Mouse (Mus musculus): ENCODE measurements at regions not wholly inside any gene's neighbourhood (a gene's known extent, or its start where the extent isn't known, plus 50 kb on each side); places are given as distances from the start of the nearest gene placed in this dataset.
A peak's percentile ranks its signal among the peaks of the same experiment; 100 is the strongest.
"Not testable (repeated sequence)": the region's sequence is repeated elsewhere in the genome, so short reads cannot be mapped to it uniquely, and the experiment has no call there.

- peak; percentile 61 for DNase-seq (ENCODE audit: low spot score)
These were observed 485.1 kb upstream of the Hsf2 start for GRCm38 (mm10) chr10:57000892-57001722.

DNA sequence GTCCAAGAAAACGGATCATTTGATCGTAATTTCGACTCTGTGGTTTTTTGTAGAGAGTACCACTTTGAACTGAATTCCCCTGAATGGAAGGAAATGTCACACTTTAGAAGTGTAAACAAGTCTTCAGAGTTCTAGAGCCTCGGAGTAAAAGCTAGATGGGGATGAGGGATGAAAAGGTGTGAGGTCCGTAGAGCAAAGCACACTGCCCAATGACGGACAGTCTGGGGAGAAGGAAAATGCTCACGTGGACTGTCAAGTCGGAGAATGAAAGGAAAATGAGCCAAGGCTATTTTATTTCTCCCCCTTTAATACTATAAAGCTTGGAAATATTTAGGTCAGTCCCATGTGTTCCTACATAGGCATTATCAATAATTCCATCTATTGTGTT is 484.5 kb upstream of the Hsf2 start:
- DNase-seq (ENCODE audit: low spot score) = no peak

- DNase-seq (ENCODE audit: low spot score) = no peak
These were observed 448.5 kb upstream of the Hsf2 start for GRCm38 (mm10) chr10:57037641-57038040.

DNA sequence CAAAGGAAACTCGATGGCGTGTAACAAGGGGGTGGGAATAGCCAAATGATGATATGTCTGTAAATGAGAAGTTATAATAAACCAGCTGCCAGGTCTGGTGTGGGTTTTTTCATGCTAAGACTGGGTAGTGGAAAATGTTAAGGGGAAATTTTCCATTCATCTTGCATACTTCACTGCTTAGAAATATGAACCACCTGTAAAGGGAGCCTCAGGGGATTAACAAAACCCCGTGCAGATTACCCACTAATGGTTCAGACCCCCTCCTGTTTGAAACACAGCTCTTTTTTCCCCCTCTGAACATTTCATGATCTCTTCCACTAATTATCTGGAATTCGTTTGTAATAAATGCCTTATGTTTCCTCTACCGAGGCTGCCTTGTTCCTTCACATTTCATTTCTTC is 446.0 kb upstream of the Hsf2 start:
- no peak for DNase-seq (ENCODE audit: low spot score)

DNA sequence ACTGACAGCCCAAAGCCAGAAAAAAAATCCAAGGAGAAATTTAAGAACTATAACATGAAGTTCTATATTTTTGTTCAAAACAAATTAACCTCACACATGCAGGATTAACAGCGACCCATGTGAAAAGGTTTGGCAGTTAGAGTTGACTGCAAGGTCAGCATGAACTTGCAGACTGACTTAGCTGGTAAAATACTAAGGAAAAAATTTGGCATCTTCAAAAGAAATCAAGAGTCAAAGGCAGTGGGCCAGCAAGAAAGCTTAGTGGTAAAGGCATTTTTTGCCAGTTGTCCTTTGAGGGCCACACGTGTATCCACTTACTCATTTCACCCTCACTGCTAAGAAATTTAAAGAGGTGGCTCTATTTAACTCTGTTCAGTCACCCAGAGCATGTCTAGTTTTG is 440.2 kb upstream of the Hsf2 start:
- no peak for DNase-seq (ENCODE audit: low spot score)

DNA sequence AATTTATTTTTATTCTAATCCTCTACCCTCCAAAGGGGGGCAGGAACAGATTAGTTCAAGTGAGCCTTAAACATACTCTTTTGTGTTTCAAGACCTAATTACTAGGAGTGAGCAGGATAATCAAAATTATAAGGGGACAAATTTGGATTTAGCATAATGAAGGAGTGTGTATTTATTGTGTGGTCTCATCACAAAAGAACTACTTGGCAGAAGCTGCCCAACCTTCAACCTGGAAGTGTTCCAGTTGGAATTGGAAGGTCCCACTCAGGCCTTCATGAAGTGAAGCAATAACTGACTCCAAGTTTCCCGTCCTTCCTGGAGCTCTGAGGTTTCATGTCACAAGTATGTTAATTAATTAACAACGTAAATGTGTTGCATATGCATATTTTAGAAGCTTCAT is 439.3 kb upstream of the Hsf2 start:
- DNase-seq (ENCODE audit: low spot score) = peak; percentile 7

GRCm38 (mm10) chr10:57047719-57048118 is 438.5 kb upstream of the Hsf2 start:
- DNase-seq (ENCODE audit: low spot score) = no peak

DNA sequence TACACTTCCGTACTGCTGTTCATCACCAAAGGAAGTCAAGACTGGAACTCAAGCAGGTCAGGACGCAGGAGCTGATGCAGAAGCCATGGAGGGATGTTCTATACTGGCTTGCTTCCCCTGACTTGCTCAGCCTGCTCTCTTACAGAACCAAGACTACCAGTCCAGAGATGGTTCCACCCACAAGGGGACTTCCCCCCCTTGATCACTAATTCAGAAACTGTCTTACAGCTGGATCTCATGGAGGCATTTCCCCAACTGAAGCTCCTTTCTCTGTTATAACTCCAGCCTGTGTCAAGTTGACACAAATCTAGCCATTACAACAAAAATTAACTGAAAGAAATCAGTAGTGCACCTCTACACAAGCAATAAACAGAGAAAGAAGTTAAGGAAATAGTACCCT is 432.8 kb upstream of the Hsf2 start:
- not testable (repeated sequence) for DNase-seq (ENCODE audit: low spot score)

- DNase-seq (ENCODE audit: low spot score) = peak; percentile 40
These were observed 396.1 kb upstream of the Hsf2 start for GRCm38 (mm10) chr10:57090131-57090530.

GRCm38 (mm10) chr10:57095920-57096319 is 390.3 kb upstream of the Hsf2 start:
- no peak for DNase-seq (ENCODE audit: low spot score)

DNA sequence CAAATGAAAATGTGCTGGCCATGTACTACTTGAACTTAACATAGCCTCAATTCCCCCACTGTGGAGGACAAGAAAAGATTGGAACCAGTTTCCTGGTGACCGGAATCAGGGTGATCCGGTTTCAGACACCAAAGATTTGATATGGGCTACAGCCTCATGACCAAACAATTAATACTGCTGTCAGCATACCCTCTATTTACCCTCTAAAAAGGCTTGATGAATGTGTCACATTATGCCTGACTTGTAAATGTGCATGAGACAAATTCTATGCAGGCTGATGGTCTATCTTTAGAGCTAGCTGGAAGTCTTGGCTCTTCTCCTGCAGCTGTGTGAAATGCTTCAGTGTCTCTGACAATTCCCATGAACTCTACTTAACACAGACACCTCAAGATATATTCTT is 372.8 kb upstream of the Hsf2 start:
- DNase-seq (ENCODE audit: low spot score) = no peak

GRCm38 (mm10) chr10:57114696-57115271 is 371.4 kb upstream of the Hsf2 start:
- no peak for DNase-seq (ENCODE audit: low spot score)

DNA sequence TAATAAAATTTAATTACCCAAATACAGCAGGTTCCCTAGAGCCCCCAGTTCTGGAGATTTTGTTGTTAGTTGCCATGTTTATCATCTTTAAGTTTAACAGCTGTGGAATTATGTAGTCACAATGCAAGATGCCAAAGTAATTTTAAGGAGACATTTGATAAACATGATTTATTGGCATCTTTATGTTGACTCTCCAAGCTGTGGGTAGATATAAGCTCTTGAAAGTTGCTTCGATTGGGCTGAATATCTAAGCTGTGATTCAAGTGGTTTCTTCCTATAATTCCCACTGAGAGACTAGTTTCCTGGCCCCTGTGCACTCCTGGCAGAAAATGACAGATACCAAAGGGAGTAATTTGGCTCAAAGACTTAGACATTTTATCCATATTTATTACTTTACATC is 364.7 kb upstream of the Hsf2 start:
- DNase-seq (ENCODE audit: low spot score) = no peak

- peak; percentile 11 for DNase-seq (ENCODE audit: low spot score)
These were observed 359.0 kb upstream of the Hsf2 start for GRCm38 (mm10) chr10:57127185-57127584.

DNA sequence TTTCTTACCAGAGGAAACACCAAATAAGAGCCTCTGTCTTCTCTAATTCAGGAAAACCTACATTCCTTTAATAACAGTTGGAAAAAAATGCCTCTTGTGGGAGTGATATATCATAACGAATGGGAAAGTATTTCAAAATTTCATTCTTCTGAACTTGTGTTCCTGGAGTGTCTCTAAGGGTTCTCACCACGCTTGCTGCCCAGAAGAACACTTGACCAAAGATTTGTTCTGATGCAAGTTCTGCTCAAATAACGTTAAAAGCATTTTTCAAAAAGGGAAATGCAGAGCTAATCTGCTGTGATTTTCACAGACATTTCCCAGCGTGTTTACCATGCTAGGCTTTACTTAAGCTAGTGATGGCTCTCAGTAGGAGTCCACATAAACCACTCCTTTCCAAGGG is 329.8 kb upstream of the Hsf2 start:
- DNase-seq (ENCODE audit: low spot score) = peak; percentile 14

GRCm38 (mm10) chr10:57156912-57157311 is 329.3 kb upstream of the Hsf2 start:
- DNase-seq (ENCODE audit: low spot score) = peak; percentile 56

DNA sequence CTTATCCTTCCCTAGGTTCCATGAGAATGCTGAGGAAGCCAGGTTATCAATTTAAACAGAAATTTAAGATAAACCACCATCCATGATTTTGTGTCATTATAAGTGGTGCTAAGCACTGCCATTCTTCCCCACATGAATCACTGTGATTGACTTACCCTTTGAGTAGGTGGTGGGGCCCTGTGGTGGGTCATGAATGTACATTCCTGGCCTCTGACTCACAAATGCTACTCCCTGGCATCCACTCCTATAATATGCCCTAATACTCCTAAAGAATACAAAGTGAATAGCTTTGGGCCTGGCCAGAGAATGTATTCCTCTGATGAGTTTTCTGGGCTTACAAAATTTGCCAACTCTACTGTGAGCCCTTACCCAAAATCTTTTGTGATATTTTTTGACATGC is 325.6 kb upstream of the Hsf2 start:
- no peak for DNase-seq (ENCODE audit: low spot score)

DNA sequence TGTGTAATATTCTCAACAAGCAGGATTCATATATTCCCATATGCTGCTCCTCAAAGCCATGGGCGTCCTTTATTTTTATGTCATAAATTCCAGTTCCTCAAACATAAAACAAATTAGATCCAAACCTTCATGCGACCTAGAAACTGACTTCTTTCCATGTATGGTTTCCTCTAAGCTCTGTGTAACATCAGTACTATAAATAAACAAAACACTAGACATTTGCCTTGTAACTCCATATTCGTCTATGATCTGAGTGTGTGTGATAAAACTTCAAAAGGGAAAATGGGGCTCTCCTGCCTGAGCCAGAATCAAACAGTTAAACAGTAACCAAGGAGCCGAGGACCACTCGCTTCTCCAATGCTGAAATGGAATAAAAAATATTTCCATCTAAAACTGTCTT is 322.8 kb upstream of the Hsf2 start:
- DNase-seq (ENCODE audit: low spot score) = no peak

DNA sequence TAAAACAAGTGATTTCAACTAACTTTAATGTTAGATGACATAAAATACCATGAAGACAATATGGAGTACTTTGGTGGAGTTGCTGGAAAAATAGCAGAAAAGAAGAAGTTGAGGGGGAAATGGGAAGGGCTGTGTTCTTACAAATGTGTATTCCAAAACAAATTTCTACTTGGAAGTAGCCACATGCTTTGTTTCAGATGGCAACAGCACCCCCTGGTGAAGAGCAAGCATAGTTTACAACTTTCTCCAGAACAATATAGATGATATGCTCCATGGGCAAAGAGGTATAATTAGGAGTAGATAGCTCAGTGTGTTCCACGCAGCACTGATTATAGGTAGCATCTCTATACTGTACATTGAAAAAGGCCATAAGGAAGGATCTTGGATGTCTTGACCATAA is 302.6 kb upstream of the Hsf2 start:
- DNase-seq (ENCODE audit: low spot score) = peak; percentile 39

- DNase-seq (ENCODE audit: low spot score) = no peak
These were observed 275.5 kb upstream of the Hsf2 start for GRCm38 (mm10) chr10:57210701-57211100.

DNA sequence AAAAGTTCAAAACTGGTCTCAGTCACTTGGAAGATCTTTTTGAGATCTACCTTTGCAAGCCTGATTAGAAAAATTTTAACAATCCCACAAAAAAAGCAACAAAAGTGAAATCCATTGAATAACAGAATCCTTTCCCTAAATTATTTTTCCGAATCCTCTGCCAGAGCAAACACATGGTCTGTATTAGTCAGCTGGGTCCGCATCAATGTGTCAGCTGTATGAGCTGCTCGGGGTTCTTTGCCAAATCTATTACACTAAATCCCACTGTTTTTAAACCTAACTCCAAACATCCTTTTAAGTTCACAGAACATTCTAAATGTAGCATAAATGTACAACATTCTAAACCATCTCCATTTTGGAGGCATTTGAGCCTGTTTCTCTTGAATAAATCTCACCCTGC is 255.1 kb upstream of the Hsf2 start:
- peak; percentile 40 for DNase-seq (ENCODE audit: low spot score)

GRCm38 (mm10) chr10:57281220-57281619 is 205.0 kb upstream of the Hsf2 start:
- no peak for DNase-seq (ENCODE audit: low spot score)

- DNase-seq (ENCODE audit: low spot score) = peak; percentile 8
These were observed 203.3 kb upstream of the Hsf2 start for GRCm38 (mm10) chr10:57282896-57283295.

Data from gastrocnemius, adult 18-20 months (tissue).